Comparison of ENCODE assay signal across 13 mouse cellular contexts in genomic region chr4:97707373-97708152, GRCm38 (mm10).
DNase-seq lines count a peak whose midpoint lies in the region; ATAC-seq lines count a peak whose summit lies in the region.
"Had no signal": no experiment of that assay in that cellular context is flagged by ENCODE, and none has a peak within 500 bp of the region (broad histone marks: within the 10 kb centered on the region; RNA-seq: fewer than 3 reads in every experiment).

No protein-coding gene starts in this region.

- peaks cover 15% of the 10 kb centered on the region for H3K4me1 ChIP-seq in neural tube, embryonic 12.5 days

- H3K27ac ChIP-seq in neural tube, embryonic 12.5 days: no peak overlapping the region; the same call in 1 of the 2 replicates

- no peaks in the 10 kb centered on the region for H3K36me3 ChIP-seq in neural tube, embryonic 12.5 days
- H3K36me3 ChIP-seq: G1E had no signal

- H3K27me3 ChIP-seq in neural tube, embryonic 12.5 days (replicated peaks): no peaks in the 10 kb centered on the region

- peak; percentile 20 for DNase-seq in adrenal gland, postnatal 14 days
- DNase-seq in adrenal gland, adult 8-10 months: no peak
- DNase-seq in neural tube, embryonic 10.5 days (ENCODE audit: extremely low spot score, low spot score): no peak
- peak; percentile 53 to 64 for DNase-seq in kidney, postnatal 4 days
- no peak for DNase-seq in left cerebral cortex, adult 11 months (ENCODE audit: low spot score)
- DNase-seq in ovary, postnatal 10 days (ENCODE audit: low spot score): no peak
- DNase-seq in heart, postnatal 10 days: no peak
- DNase-seq: cerebellum, adult 8-10 months; thymus, postnatal 4 days had no signal

- H3K9ac ChIP-seq in neural tube, embryonic 12.5 days: no peak overlapping the region

- WGBS in neural tube, embryonic 12.5 days: 60% methylated on average over 22 of the region's 22 CpGs

- peak overlapping the region; percentile 27 for H3K4me2 ChIP-seq in neural tube, embryonic 12.5 days (replicated peaks)
- H3K4me2 ChIP-seq: liver, embryonic 11.5 days; midbrain, embryonic 11.5 days had no signal

- H3K4me3 ChIP-seq in neural tube, embryonic 12.5 days: no peak overlapping the region

- ATAC-seq in neural tube, embryonic 12.5 days (ENCODE audit: low FRiP score, low read depth): peak; percentile 42

- H3K9me3 ChIP-seq in neural tube, embryonic 12.5 days: no peaks in the 10 kb centered on the region

- intact Hi-C loops in heart, postnatal 10 days (cut with DNase I): no loop called here

Comparison
In these comparisons a context has a peak if more than half of its experiments do, and no peak if none do; other contexts are left out.
1. DNase-seq: peak in adrenal gland, postnatal 14 days (single experiment) and kidney, postnatal 4 days (2 of 2); none in adrenal gland, adult 8-10 months (single experiment), neural tube, embryonic 10.5 days (single experiment), left cerebral cortex, adult 11 months (single experiment), ovary, postnatal 10 days (single experiment) and heart, postnatal 10 days (0 of 2).